Mouse (Mus musculus) ovary, adult 10 weeks (tissue): ENCODE results near the gene Hmga2. TPM values are rescaled to one million over a fixed set of nuclear protein-coding genes. Genes with fewer than 3 reads are reported as not detected.

Experiments
- polyA plus RNA-seq: library from polyadenylated mRNA; stranded (reverse); fragments of 350-450 nt; fragmentation: Illumina TruSeq; extraction: RNeasy Lipid Tissue Mini Kit (QIAGEN cat#74804); gene quantifications from one replicate; pipeline ENCODE4 v1.2.3, GENCODE M21; 2014

Hmga2 gene
- 9.2 TPM for polyA plus RNA-seq

DNA sequence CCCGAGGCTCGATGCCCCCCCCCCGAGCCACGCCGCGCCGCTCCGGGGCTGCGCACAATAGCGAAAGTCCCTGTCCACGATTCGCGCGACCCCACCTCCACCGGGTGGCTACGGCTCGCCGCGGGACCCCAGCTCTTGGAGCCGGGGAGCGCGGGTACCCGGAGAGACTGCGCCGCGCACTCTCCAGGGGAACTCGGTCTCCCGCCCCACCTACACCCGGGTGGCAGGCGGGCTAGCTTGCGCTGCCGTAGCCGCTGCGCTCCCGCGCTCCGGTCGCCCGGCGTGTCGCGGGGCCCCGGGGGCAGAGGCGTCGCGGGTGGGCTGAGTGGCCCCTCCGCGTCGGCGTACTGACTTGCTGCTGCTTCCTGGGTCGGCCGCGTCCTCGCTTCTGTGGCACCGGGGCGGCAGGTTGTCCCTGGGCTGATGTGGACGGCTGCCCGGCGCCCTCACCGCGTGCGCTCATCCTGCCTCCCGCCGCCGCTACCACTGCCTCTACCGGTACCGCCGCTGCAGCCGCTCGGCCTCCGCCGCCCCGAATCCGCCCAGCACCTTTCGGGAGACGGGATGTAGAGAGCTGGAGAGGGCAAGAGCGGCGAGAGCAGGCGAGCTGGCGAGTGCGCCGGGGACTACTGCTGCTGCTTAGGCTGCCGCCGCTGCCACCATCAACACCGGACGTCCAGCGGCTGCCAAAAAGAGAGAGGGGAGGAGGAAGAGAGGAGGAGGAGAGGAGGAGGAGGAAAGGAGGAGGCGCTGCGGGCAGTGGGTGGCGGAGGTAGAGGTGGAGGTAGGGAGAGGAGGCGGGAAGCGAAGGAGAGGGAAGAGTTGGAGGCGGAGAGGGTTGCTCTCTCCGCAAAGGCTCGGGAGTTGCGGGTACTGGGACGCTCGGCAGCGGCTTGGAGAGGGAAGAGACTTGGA is at the start of gene Hmga2:
Hmga2 (minus strand) TSS at position 869 of the 915 bp plus-strand sequence.

Other genes with a start within 250 kb of the Hmga2 start
- 17.6 TPM for gene Llph, start 249.4 kb downstream of the Hmga2 start, polyA plus RNA-seq